Mouse (Mus musculus): ENCODE results near the gene Gbx2. TPM values are rescaled to one million over a fixed set of nuclear protein-coding genes. Genes with fewer than 3 reads are reported as not detected.

The Gbx2 gene
- polyA plus RNA-seq, 1 experiment from 2014 or later, result 41.6 TPM

- DNase-seq (ENCODE audit: low spot score), result no peak
- Histone ChIP-seq H3K4me3 (replicated peaks; ENCODE audit: low read length) (no peak overlapping the region), H3K27ac (no peak overlapping the region), H3K36me3 (replicated peaks; ENCODE audit: control insufficient read depth, insufficient read depth) (no peaks in the 10 kb centered on the region), H3K27me3 (ENCODE audit: control insufficient read depth, insufficient read depth, low read length) (no peaks in the 10 kb centered on the region), H3K4me2 (replicated peaks) (no peak overlapping the region), H3K4me1 (replicated peaks; ENCODE audit: control insufficient read depth, insufficient read depth, low read length) (no peaks in the 10 kb centered on the region), H3K9ac (no peak overlapping the region), H3K9me3 (ENCODE audit: control insufficient read depth, low read length) (0 out of 2 replicates have a peak, but pooled peaks cover 6% of the 10 kb centered on the region)
- 94% methylated on average over 2 of the region's 2 CpGs for WGBS
- no peak for ATAC-seq (ENCODE audit: low FRiP score)
Measured at GRCm38 (mm10) chr1:89902236-89902635, 28.7 kb downstream of the Gbx2 start.

DNA sequence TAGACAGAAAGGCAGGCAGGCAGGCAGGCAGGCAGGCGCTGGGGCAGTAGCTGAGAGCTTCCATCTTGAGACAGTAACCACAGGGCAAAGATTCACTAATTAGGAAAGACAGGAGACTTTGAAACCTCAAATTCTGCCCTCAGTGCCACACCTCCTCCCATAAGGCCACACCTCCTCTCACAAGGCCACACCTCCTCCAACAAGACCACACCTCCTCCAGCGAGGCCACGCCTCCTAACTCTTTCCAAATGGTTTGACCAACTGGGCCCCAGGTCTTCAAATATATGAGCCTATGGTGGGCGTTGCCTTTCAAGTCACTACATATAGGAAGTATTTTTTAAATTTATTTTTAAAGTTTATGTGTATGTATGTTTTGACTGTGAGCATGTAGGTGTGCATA lies 29.6 kb downstream of the Gbx2 start:
- Histone ChIP-seq H3K36me3 (replicated peaks; ENCODE audit: control insufficient read depth, insufficient read depth) (no peaks in the 10 kb centered on the region; the same call in 1 of the 2 replicates), H3K4me1 (replicated peaks; ENCODE audit: control insufficient read depth, insufficient read depth, low read length) (no peaks in the 10 kb centered on the region), H3K27me3 (ENCODE audit: control insufficient read depth, insufficient read depth, low read length) (no peaks in the 10 kb centered on the region), H3K9ac (no peak overlapping the region), H3K4me3 (replicated peaks; ENCODE audit: low read length) (no peak overlapping the region), H3K27ac (no peak overlapping the region), H3K4me2 (replicated peaks) (no peak overlapping the region), H3K9me3 (ENCODE audit: control insufficient read depth, low read length) (0 out of 2 replicates have a peak, but pooled peaks cover 3% of the 10 kb centered on the region)
- WGBS, result 90% methylated on average over 4 of the region's 4 CpGs
- ATAC-seq (ENCODE audit: low FRiP score) (no peak), DNase-seq (ENCODE audit: low spot score) (no peak)

- Histone ChIP-seq H3K36me3 (replicated peaks; ENCODE audit: control insufficient read depth, insufficient read depth) (no peaks in the 10 kb centered on the region; the same call in 1 of the 2 replicates), H3K27me3 (ENCODE audit: control insufficient read depth, insufficient read depth, low read length) (no peaks in the 10 kb centered on the region), H3K27ac (no peak overlapping the region), H3K9me3 (ENCODE audit: control insufficient read depth, low read length) (no peaks in the 10 kb centered on the region), H3K4me2 (replicated peaks) (no peak overlapping the region), H3K4me1 (replicated peaks; ENCODE audit: control insufficient read depth, insufficient read depth, low read length) (no peaks in the 10 kb centered on the region), H3K4me3 (replicated peaks; ENCODE audit: low read length) (no peak overlapping the region), H3K9ac (no peak overlapping the region)
- ATAC-seq (ENCODE audit: low FRiP score), result no peak
- WGBS, result 69% methylated on average over 11 of the region's 11 CpGs
- DNase-seq (ENCODE audit: low spot score), result no peak
Measured at GRCm38 (mm10) chr1:89899761-89900445, 31.1 kb downstream of the Gbx2 start.

DNA sequence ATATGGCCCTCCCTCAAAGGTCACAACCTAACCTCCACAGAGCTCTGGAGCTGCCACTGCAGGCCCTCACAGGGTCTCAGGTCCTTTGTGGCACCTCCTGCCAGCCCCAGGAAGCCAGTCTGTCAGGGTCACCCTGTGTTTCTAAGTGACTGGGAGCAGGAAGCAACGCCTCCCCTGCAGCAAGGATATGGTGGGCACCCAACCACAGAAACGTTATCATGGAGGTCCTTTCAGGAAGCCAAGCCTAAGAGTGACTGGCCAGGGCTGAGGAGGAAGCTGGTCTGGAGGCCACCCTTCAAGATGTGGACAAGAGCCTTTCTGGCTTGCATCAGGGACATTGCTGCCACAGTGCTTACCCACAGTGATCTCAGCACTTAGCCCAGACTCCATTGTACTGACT lies 31.9 kb downstream of the Gbx2 start:
- no peak overlapping the region for H3K4me3 ChIP-seq (replicated peaks; ENCODE audit: low read length)
- 89% methylated on average over 2 of the region's 2 CpGs for WGBS
- H3K9me3 ChIP-seq (ENCODE audit: control insufficient read depth, low read length), result no peaks in the 10 kb centered on the region
- no peaks in the 10 kb centered on the region; the same call in 1 of the 2 replicates for H3K36me3 ChIP-seq (replicated peaks; ENCODE audit: control insufficient read depth, insufficient read depth)
- H3K4me2 ChIP-seq (replicated peaks), result no peak overlapping the region
- no peaks in the 10 kb centered on the region for H3K4me1 ChIP-seq (replicated peaks; ENCODE audit: control insufficient read depth, insufficient read depth, low read length)
- ATAC-seq (ENCODE audit: low FRiP score), result no peak
- no peak overlapping the region for H3K27ac ChIP-seq
- no peak for DNase-seq (ENCODE audit: low spot score)
- no peak overlapping the region for H3K9ac ChIP-seq
- H3K27me3 ChIP-seq (ENCODE audit: control insufficient read depth, insufficient read depth, low read length), result no peaks in the 10 kb centered on the region

DNA sequence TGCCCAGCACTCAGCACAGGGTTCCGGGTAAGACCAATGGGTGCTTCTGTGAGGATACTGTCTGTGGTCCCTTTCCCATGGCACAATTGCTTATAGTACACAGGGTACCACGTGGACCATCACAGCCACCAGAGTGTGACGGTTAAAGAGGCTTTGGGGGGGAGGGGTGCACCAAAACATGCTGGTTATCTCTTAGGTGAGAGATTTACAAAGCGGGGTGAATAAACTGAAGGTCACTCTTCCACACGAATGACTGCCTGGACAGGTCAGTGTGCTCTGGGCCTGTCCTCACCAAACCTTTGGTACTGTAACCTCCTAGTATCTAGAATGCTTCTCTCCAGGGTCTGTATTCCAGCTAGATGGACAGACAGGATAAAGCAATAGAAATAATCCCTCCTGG lies 35.2 kb downstream of the Gbx2 start:
- no peak overlapping the region for H3K27ac ChIP-seq
- ATAC-seq (ENCODE audit: low FRiP score) (no peak), DNase-seq (ENCODE audit: low spot score) (no peak)
- no peaks in the 10 kb centered on the region for H3K27me3 ChIP-seq (ENCODE audit: control insufficient read depth, insufficient read depth, low read length)
- H3K4me1 ChIP-seq (replicated peaks; ENCODE audit: control insufficient read depth, insufficient read depth, low read length), result peaks cover 11% of the 10 kb centered on the region
- H3K4me2 ChIP-seq (replicated peaks), result no peak overlapping the region
- peaks cover 8% of the 10 kb centered on the region; the same call in 1 of the 2 replicates for H3K36me3 ChIP-seq (replicated peaks; ENCODE audit: control insufficient read depth, insufficient read depth)
- no peak overlapping the region for H3K4me3 ChIP-seq (replicated peaks; ENCODE audit: low read length)
- WGBS, result 87% methylated on average over 5 of the region's 5 CpGs
- no peaks in the 10 kb centered on the region for H3K9me3 ChIP-seq (ENCODE audit: control insufficient read depth, low read length)
- no peak overlapping the region for H3K9ac ChIP-seq

DNA sequence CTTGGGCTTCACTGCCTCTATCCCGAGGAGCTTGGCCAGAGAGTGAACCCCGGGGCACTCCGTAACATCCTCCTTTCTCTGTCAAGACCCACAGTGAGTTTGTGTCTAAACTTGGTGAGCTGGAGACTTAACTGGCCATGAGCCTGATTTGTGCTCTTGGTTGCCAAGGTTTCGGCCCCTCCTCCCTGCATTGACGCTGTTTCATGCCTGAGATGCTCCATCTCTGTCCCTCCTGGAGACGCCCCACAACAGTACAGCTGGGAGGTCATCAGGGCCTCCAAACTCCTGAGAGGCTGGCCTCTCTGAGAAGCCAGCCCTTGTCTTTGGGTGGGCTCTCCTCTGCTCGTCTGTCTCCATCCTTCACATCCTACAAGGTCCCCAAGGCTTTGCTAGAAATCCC lies 38.7 kb downstream of the Gbx2 start:
- WGBS, result 11% methylated on average over 7 of the region's 7 CpGs
- ATAC-seq (ENCODE audit: low FRiP score), result peak; percentile 39; the same call in 1 of the 2 replicates
- no peak overlapping the region for H3K9ac ChIP-seq

GRCm38 (mm10) chr1:89891400-89891799 lies 39.6 kb downstream of the Gbx2 start:
- ATAC-seq (ENCODE audit: low FRiP score) (no peak), DNase-seq (ENCODE audit: low spot score) (no peak)
- Histone ChIP-seq H3K9me3 (ENCODE audit: control insufficient read depth, low read length) (no peaks in the 10 kb centered on the region), H3K4me1 (replicated peaks; ENCODE audit: control insufficient read depth, insufficient read depth, low read length) (peaks cover 11% of the 10 kb centered on the region), H3K27ac (no peak overlapping the region), H3K9ac (no peak overlapping the region), H3K36me3 (replicated peaks; ENCODE audit: control insufficient read depth, insufficient read depth) (peaks cover 39% of the 10 kb centered on the region), H3K27me3 (ENCODE audit: control insufficient read depth, insufficient read depth, low read length) (no peaks in the 10 kb centered on the region), H3K4me3 (replicated peaks; ENCODE audit: low read length) (no peak overlapping the region), H3K4me2 (replicated peaks) (no peak overlapping the region)
- WGBS, result 78% methylated on average over 6 of the region's 6 CpGs

More for the DNA sequence above, 38.7 kb downstream of the Gbx2 start:
- no peaks in the 10 kb centered on the region for H3K27me3 ChIP-seq (ENCODE audit: control insufficient read depth, insufficient read depth, low read length)
- H3K4me3 ChIP-seq (replicated peaks; ENCODE audit: low read length), result no peak overlapping the region
- DNase-seq (ENCODE audit: low spot score), result no peak
- H3K36me3 ChIP-seq (replicated peaks; ENCODE audit: control insufficient read depth, insufficient read depth), result peaks cover 38% of the 10 kb centered on the region
- no peaks in the 10 kb centered on the region for H3K9me3 ChIP-seq (ENCODE audit: control insufficient read depth, low read length)
- H3K4me1 ChIP-seq (replicated peaks; ENCODE audit: control insufficient read depth, insufficient read depth, low read length), result peaks cover 11% of the 10 kb centered on the region
- H3K4me2 ChIP-seq (replicated peaks), result no peak overlapping the region
- no peak overlapping the region for H3K27ac ChIP-seq

DNA sequence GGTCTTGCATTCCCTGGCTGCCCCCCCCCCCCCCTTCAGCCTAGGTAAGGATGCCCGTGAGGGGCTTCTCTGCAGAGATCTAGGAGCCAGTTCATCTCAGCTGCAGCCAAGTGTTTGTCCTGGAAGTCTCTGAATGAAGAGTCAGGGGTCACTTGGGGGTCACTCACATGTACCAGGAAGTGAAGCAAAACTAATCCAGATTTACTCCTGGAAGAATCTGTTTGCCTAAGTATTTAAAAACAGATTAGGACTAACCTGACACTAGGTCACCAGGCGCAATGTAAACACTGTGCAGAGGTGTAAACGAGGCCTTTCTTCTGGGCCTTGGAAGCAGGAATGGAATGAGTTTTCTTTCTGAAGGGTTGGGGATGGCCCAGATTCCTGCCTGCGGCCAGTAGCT lies 45.3 kb downstream of the Gbx2 start:
- Histone ChIP-seq H3K4me1 (replicated peaks; ENCODE audit: control insufficient read depth, insufficient read depth, low read length) (0 out of 2 replicates have a peak, but pooled peaks cover under 1% of the 10 kb centered on the region), H3K27ac (no peak overlapping the region), H3K4me2 (replicated peaks) (no peak overlapping the region), H3K36me3 (replicated peaks; ENCODE audit: control insufficient read depth, insufficient read depth) (peaks cover 31% of the 10 kb centered on the region), H3K27me3 (ENCODE audit: control insufficient read depth, insufficient read depth, low read length) (no peaks in the 10 kb centered on the region), H3K9ac (no peak overlapping the region), H3K9me3 (ENCODE audit: control insufficient read depth, low read length) (no peaks in the 10 kb centered on the region), H3K4me3 (replicated peaks; ENCODE audit: low read length) (no peak overlapping the region)
- ATAC-seq (ENCODE audit: low FRiP score) (no peak), DNase-seq (ENCODE audit: low spot score) (no peak)
- WGBS, result 51% methylated on average over 4 of the region's 4 CpGs

- 91% methylated on average over 8 of the region's 8 CpGs for WGBS
- peaks cover 6% of the 10 kb centered on the region; the same call in 1 of the 2 replicates for H3K4me1 ChIP-seq (replicated peaks; ENCODE audit: control insufficient read depth, insufficient read depth, low read length)
Measured at GRCm38 (mm10) chr1:89884335-89884734, 46.6 kb downstream of the Gbx2 start.

More at GRCm38 (mm10) chr1:89884335-89884734, 46.6 kb downstream of the Gbx2 start:
- Histone ChIP-seq H3K27me3 (ENCODE audit: control insufficient read depth, insufficient read depth, low read length) (no peaks in the 10 kb centered on the region), H3K36me3 (replicated peaks; ENCODE audit: control insufficient read depth, insufficient read depth) (peaks cover 20% of the 10 kb centered on the region), H3K9ac (no peak overlapping the region), H3K27ac (no peak overlapping the region), H3K9me3 (ENCODE audit: control insufficient read depth, low read length) (no peaks in the 10 kb centered on the region), H3K4me3 (replicated peaks; ENCODE audit: low read length) (no peak overlapping the region), H3K4me2 (replicated peaks) (no peak overlapping the region)
- DNase-seq (ENCODE audit: low spot score), result no peak
- ATAC-seq (ENCODE audit: low FRiP score), result no peak

Data from hindbrain, embryonic 14.5 days (tissue).